ENCODE assay signal across 21 mouse cellular contexts in genomic region chr4:8284934-8285333, GRCm38 (mm10). TPM values are rescaled to one million over a fixed set of nuclear protein-coding genes. Genes with fewer than 3 reads are reported as not detected.
"Had no signal": no experiment of that assay in that cellular context is flagged by ENCODE, and none has a peak within 500 bp of the region (broad histone marks: within the 10 kb centered on the region; RNA-seq: fewer than 3 reads in every experiment).

No protein-coding gene starts in this region.

- H3K27me3 ChIP-seq: kidney, embryonic 15.5 days; limb, embryonic 12.5 days; limb, embryonic 15.5 days; midbrain, embryonic 13.5 days; stomach, embryonic 15.5 days had no signal

- H3K9me3 ChIP-seq: kidney, embryonic 15.5 days; limb, embryonic 12.5 days; limb, embryonic 15.5 days; midbrain, embryonic 13.5 days; stomach, embryonic 15.5 days had no signal

- H3K4me3 ChIP-seq: kidney, embryonic 15.5 days; limb, embryonic 12.5 days; limb, embryonic 15.5 days; midbrain, embryonic 13.5 days; myocyte; stomach, embryonic 15.5 days had no signal

- H3K9ac ChIP-seq: kidney, embryonic 15.5 days; limb, embryonic 12.5 days; limb, embryonic 15.5 days; liver, embryonic 14.5 days; liver, postnatal 0 days; lung, embryonic 14.5 days; midbrain, embryonic 13.5 days; stomach, embryonic 15.5 days had no signal

- DNase-seq: kidney, adult 11 months; kidney, adult 8-10 months; kidney, postnatal 10 days; left cerebral cortex, postnatal 4 days; liver, postnatal 0 days; lung, embryonic 14.5 days; retina, postnatal 1 day; right cerebral cortex, postnatal 25 days; spleen, adult 18-20 months; thymus, postnatal 25 days had no signal

- ATAC-seq: liver, postnatal 0 days; lung, postnatal 0 days; midbrain, embryonic 13.5 days; midbrain, embryonic 16.5 days had no signal

- H3K27ac ChIP-seq: kidney, embryonic 15.5 days; limb, embryonic 12.5 days; limb, embryonic 15.5 days; liver, embryonic 14.5 days; macrophage; midbrain, embryonic 13.5 days; stomach, embryonic 15.5 days had no signal

- H3K4me2 ChIP-seq: kidney, embryonic 15.5 days; limb, embryonic 12.5 days; limb, embryonic 15.5 days; liver, embryonic 11.5 days; lung, embryonic 14.5 days; midbrain, embryonic 13.5 days; stomach, embryonic 15.5 days had no signal

- H3K4me1 ChIP-seq: kidney, embryonic 15.5 days; limb, embryonic 12.5 days; limb, embryonic 15.5 days; midbrain, embryonic 13.5 days; stomach, embryonic 15.5 days had no signal

- H3K36me3 ChIP-seq: kidney, embryonic 15.5 days; limb, embryonic 12.5 days; limb, embryonic 15.5 days; midbrain, embryonic 13.5 days; stomach, embryonic 15.5 days had no signal

RNA-seq across cellular contexts. Expression of gene Car8, which starts 46.1 kb away (rescaled TPM):
- polyA plus RNA-seq: macrophage had no signal
